Mouse (Mus musculus): ENCODE data around the gene Inca1. TPM values are rescaled to one million over a fixed set of nuclear protein-coding genes. Genes with fewer than 3 reads are reported as not detected.
A peak's percentile ranks its signal among the peaks of the same experiment; 100 is the strongest.

Gene Inca1
- polyA plus RNA-seq, 1 experiment: 19.6 TPM

- peak overlapping the region; percentile 95 for H3K4me3 ChIP-seq (ENCODE audit: control insufficient read depth, low read depth, low read length)
- no peaks in the 10 kb centered on the region for H3K36me3 ChIP-seq (ENCODE audit: control insufficient read depth, insufficient read depth, low read length)
- no peak for TF ChIP-seq CTCF (IDR thresholded peaks at IDR 0.05; ENCODE audit: control insufficient read depth, insufficient read depth, insufficient replicate concordance, low read depth, low read length)
- no peak for TF ChIP-seq POLR2A (IDR thresholded peaks at IDR 0.05; ENCODE audit: control insufficient read depth, low read depth, low read length)
Measured at GRCm38 (mm10) chr11:70669582-70670345, 30.2 kb downstream of the Inca1 start.

GRCm38 (mm10) chr11:70668771-70669505, 31.0 kb downstream of the Inca1 start, which contains the start of gene Spag7:
Gene Spag7, minus strand, starts transcription at chr11:70669416.
- H3K4me3 ChIP-seq (ENCODE audit: control insufficient read depth, low read depth, low read length): peak within 1 kb of the TSS; percentile 95
- peaks cover 18% of the 10 kb centered on the region for H3K4me1 ChIP-seq (ENCODE audit: control insufficient read depth, insufficient read depth, low read length)
- TF ChIP-seq POLR2A (IDR thresholded peaks at IDR 0.05; ENCODE audit: control insufficient read depth, low read depth, low read length): peak; percentile 74; the same call in 1 of the 2 replicates
- TF ChIP-seq CTCF (IDR thresholded peaks at IDR 0.05; ENCODE audit: control insufficient read depth, insufficient read depth, insufficient replicate concordance, low read depth, low read length): no peak
- H3K36me3 ChIP-seq (ENCODE audit: control insufficient read depth, insufficient read depth, low read length): no peaks in the 10 kb centered on the region; the same call in 1 of the 2 replicates
- no peaks in the 10 kb centered on the region for H3K27me3 ChIP-seq (ENCODE audit: control insufficient read depth, insufficient read depth, low read length)
- peak within 1 kb of the TSS; percentile 96 for H3K27ac ChIP-seq (ENCODE audit: control insufficient read depth, insufficient read depth, low read depth, low read length)

More at GRCm38 (mm10) chr11:70669582-70670345, 30.2 kb downstream of the Inca1 start:
- no peaks in the 10 kb centered on the region for H3K27me3 ChIP-seq (ENCODE audit: control insufficient read depth, insufficient read depth, low read length)
- peaks cover 21% of the 10 kb centered on the region for H3K4me1 ChIP-seq (ENCODE audit: control insufficient read depth, insufficient read depth, low read length)
- H3K27ac ChIP-seq (ENCODE audit: control insufficient read depth, insufficient read depth, low read depth, low read length): peak overlapping the region; percentile 96

GRCm38 (mm10) chr11:70668335-70668770, 31.6 kb downstream of the Inca1 start:
- Histone ChIP-seq H3K4me1 (ENCODE audit: control insufficient read depth, insufficient read depth, low read length) (peaks cover 16% of the 10 kb centered on the region), H3K27ac (ENCODE audit: control insufficient read depth, insufficient read depth, low read depth, low read length) (peak overlapping the region; percentile 96), H3K4me3 (ENCODE audit: control insufficient read depth, low read depth, low read length) (peak overlapping the region; percentile 95), H3K27me3 (ENCODE audit: control insufficient read depth, insufficient read depth, low read length) (no peaks in the 10 kb centered on the region), H3K36me3 (ENCODE audit: control insufficient read depth, insufficient read depth, low read length) (no peaks in the 10 kb centered on the region; the same call in 1 of the 2 replicates)
- 0 out of 2 replicates have a peak, but pooled peaks have one; percentile 5 for TF ChIP-seq POLR2A (IDR thresholded peaks at IDR 0.05; ENCODE audit: control insufficient read depth, low read depth, low read length)
- TF ChIP-seq CTCF (IDR thresholded peaks at IDR 0.05; ENCODE audit: control insufficient read depth, insufficient read depth, insufficient replicate concordance, low read depth, low read length): no peak

- Histone ChIP-seq H3K27ac (ENCODE audit: control insufficient read depth, insufficient read depth, low read depth, low read length) (no peak overlapping the region), H3K4me3 (ENCODE audit: control insufficient read depth, low read depth, low read length) (peak overlapping the region; percentile 3; the same call in 1 of the 2 replicates), H3K27me3 (ENCODE audit: control insufficient read depth, insufficient read depth, low read length) (no peaks in the 10 kb centered on the region), H3K4me1 (ENCODE audit: control insufficient read depth, insufficient read depth, low read length) (peaks cover 16% of the 10 kb centered on the region), H3K36me3 (ENCODE audit: control insufficient read depth, insufficient read depth, low read length) (no peaks in the 10 kb centered on the region; the same call in 1 of the 2 replicates)
- TF ChIP-seq CTCF (IDR thresholded peaks at IDR 0.05; ENCODE audit: control insufficient read depth, insufficient read depth, insufficient replicate concordance, low read depth, low read length) (no peak), POLR2A (IDR thresholded peaks at IDR 0.05; ENCODE audit: control insufficient read depth, low read depth, low read length) (no peak)
Measured at GRCm38 (mm10) chr11:70667271-70668150, 32.4 kb downstream of the Inca1 start.

GRCm38 (mm10) chr11:70666687-70667086, 33.3 kb downstream of the Inca1 start:
- Histone ChIP-seq H3K36me3 (ENCODE audit: control insufficient read depth, insufficient read depth, low read length) (no peaks in the 10 kb centered on the region; the same call in 1 of the 2 replicates), H3K4me1 (ENCODE audit: control insufficient read depth, insufficient read depth, low read length) (peaks cover 16% of the 10 kb centered on the region), H3K27ac (ENCODE audit: control insufficient read depth, insufficient read depth, low read depth, low read length) (no peak overlapping the region), H3K27me3 (ENCODE audit: control insufficient read depth, insufficient read depth, low read length) (no peaks in the 10 kb centered on the region), H3K4me3 (ENCODE audit: control insufficient read depth, low read depth, low read length) (no peak overlapping the region)
- TF ChIP-seq POLR2A (IDR thresholded peaks at IDR 0.05; ENCODE audit: control insufficient read depth, low read depth, low read length): no peak
- no peak for TF ChIP-seq CTCF (IDR thresholded peaks at IDR 0.05; ENCODE audit: control insufficient read depth, insufficient read depth, insufficient replicate concordance, low read depth, low read length)

GRCm38 (mm10) chr11:70664741-70665140, 35.2 kb downstream of the Inca1 start:
- no peak overlapping the region for H3K27ac ChIP-seq (ENCODE audit: control insufficient read depth, insufficient read depth, low read depth, low read length)
- H3K27me3 ChIP-seq (ENCODE audit: control insufficient read depth, insufficient read depth, low read length): no peaks in the 10 kb centered on the region
- no peaks in the 10 kb centered on the region; the same call in none of the 2 replicates for H3K36me3 ChIP-seq (ENCODE audit: control insufficient read depth, insufficient read depth, low read length)
- TF ChIP-seq CTCF (IDR thresholded peaks at IDR 0.05; ENCODE audit: control insufficient read depth, insufficient read depth, insufficient replicate concordance, low read depth, low read length): no peak
- TF ChIP-seq POLR2A (IDR thresholded peaks at IDR 0.05; ENCODE audit: control insufficient read depth, low read depth, low read length): no peak
- peaks cover 7% of the 10 kb centered on the region for H3K4me1 ChIP-seq (ENCODE audit: control insufficient read depth, insufficient read depth, low read length)
- no peak overlapping the region for H3K4me3 ChIP-seq (ENCODE audit: control insufficient read depth, low read depth, low read length)

Data from testis, adult 2 months (tissue).